Mouse (Mus musculus) heart, embryonic 14.5 days (tissue): Measurements from ENCODE around the gene Vwa7. TPM values are rescaled to one million over a fixed set of nuclear protein-coding genes. Genes with fewer than 3 reads are reported as not detected.

Experiments used
- ATAC-seq: fragments of 200-750 bp; cut with Nextera tagmentation; 2 replicates; pipeline ENCODE4 v1.8.0; 2017; ENCODE audit warnings: low read depth, moderate TSS enrichment; ENCODE audit not compliant: insufficient number of reproducible peaks, insufficient read depth, low FRiP score
- H3K27ac ChIP-seq, 2 experiments: fragments of 200-500 bp in 1 of 2; fragments of 300-500 bp in 1 of 2; sonication (generic) in 1 of 2; replicated peaks in 1 of 2; 2 replicates each; pipeline ENCODE4 v1.5.1; 2012 to 2014; ENCODE audit warnings: low read depth in 2 of 2, low read length in 2 of 2, control low read depth in 1 of 2, mild to moderate bottlenecking in 1 of 2, mixed read lengths in 1 of 2; ENCODE audit not compliant: control insufficient read depth in 1 of 2, insufficient read depth in 1 of 2
- H3K27me3 ChIP-seq: fragments of 300-500 bp; sonication (generic); 2 replicates; pipeline ENCODE4 v1.6.1; 2014; ENCODE audit warnings: mild to moderate bottlenecking, low read length, control low read depth; ENCODE audit not compliant: control insufficient read depth, insufficient read depth
- H3K36me3 ChIP-seq: fragments of 300-500 bp; sonication (generic); 2 replicates; pipeline ENCODE4 v1.6.1; 2014; ENCODE audit warnings: mild to moderate bottlenecking, control low read depth, low read length, mixed read lengths; ENCODE audit not compliant: control insufficient read depth, insufficient read depth
- H3K4me1 ChIP-seq, 2 experiments: fragments of 200-500 bp in 1 of 2; fragments of 300-500 bp in 1 of 2; sonication (generic) in 1 of 2; 2 replicates each; pipeline ENCODE4 v1.6.1; 2012 to 2014; ENCODE audit warnings: low read length in 2 of 2, control low read depth in 1 of 2, mixed read lengths in 1 of 2; ENCODE audit not compliant: control insufficient read depth in 2 of 2, insufficient read depth in 2 of 2
- H3K4me2 ChIP-seq: fragments of 300-500 bp; sonication (generic); 2 replicates; pipeline ENCODE4 v1.6.1; 2014; ENCODE audit warnings: mild to moderate bottlenecking, low read length
- H3K4me3 ChIP-seq, 2 experiments: fragments of 200-500 bp in 1 of 2; fragments of 300-500 bp in 1 of 2; sonication (generic) in 1 of 2; 2 replicates each; pipeline ENCODE4 v1.5.1; 2012 to 2014; ENCODE audit warnings: low read length in 2 of 2, mild to moderate bottlenecking in 2 of 2, control low read depth in 1 of 2, low read depth in 1 of 2, moderate library complexity in 1 of 2; ENCODE audit not compliant: control insufficient read depth in 1 of 2, insufficient read depth in 1 of 2
- H3K9ac ChIP-seq: fragments of 300-500 bp; sonication (generic); 2 replicates; pipeline ENCODE4 v1.6.1; 2014; ENCODE audit warnings: mild to moderate bottlenecking, low read length
- H3K9me3 ChIP-seq: fragments of 300-500 bp; sonication (generic); 2 replicates; pipeline ENCODE4 v1.6.1; 2016; ENCODE audit warnings: low read length, control low read depth; ENCODE audit not compliant: control insufficient read depth
- WGBS: fragments of 180-500 bp; shearing (Covaris S2); extraction: QIAGEN DNeasy Blood & Tissue Kit; methylation state at CpG from one replicate; pipeline ENCODE4 v1.1.7; 2014; 5-methylcytosine and 5-hydroxymethylcytosine counted together
- polyA plus RNA-seq: library from polyadenylated mRNA; unstranded; fragments of >200 nt; fragmentation: Nextera tagmentation; extraction: Ambion mirVana; gene quantifications from 2 replicates; pipeline ENCODE4 v1.2.1, GENCODE M21; 2014

Vwa7 gene
- polyA plus RNA-seq, 1 experiment from 2014 or later = 0.42 TPM

DNA sequence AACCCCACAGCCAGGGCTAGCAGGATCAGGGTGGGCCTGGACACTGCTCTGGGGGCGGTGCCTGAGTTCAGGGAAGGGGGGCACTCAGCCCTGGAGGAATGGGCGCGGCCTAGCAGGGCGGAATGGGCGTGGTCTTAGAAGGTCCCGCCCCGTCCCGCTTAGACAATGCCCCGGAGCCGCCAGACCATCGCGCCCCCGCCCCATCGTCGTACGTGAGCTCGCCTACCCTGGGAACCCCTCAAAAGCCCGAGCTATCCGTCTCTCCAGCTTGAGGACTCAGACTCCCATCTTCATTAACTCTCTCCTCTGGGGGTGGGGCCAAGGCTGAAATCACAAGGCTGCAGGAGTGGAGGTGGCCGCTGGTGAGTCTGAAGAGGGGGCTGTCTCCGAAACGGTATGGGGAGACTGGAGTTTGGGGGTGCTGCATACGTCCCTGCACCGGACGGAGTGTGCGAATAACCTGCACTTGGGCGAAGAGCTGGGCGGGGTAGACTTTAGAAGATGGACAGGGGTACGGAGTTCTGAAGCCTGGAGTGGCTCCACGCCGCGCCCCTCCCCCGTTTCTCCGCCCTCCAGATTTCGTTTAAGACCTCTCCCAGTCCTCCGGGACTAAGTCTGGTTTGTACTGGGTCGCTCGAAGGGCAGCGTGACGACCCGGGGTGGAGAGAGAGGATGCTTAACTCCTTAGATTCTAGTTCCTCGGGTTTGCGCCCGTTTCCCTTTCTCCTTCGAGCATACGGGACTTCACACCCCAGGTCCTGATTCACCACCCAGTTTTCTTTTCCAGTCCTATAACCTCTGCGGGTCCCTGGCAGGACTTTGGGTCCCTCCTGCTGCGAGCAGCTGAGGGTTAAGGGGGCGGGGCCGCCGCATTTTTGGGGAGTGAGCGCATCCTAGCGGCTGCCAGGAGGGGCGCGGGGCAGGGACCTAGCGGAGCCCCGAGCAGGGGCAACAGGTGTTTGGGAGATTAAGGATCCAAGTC, 42.8 kb downstream of the Vwa7 start, which contains the start of gene Ddah2:
Ddah2 (plus strand) TSS at position 125 of the 982 bp plus-strand sequence.
- peaks cover 8% of the 10 kb centered on the region; the same call in 1 of the 2 replicates for H3K27me3 ChIP-seq
- H3K4me3 ChIP-seq = peak within 1 kb of the TSS; percentile 66 to 94
- no peaks in the 10 kb centered on the region for H3K9me3 ChIP-seq
- H3K36me3 ChIP-seq = peaks cover 68% of the 10 kb centered on the region
- peak within 1 kb of the TSS; percentile 93 for H3K4me2 ChIP-seq
- WGBS = under 1% methylated on average over 57 of the region's 57 CpGs
- peak; percentile 93 for ATAC-seq
- peaks cover 4 to 14% of the 10 kb centered on the region in 2 experiments for H3K4me1 ChIP-seq
- H3K27ac ChIP-seq = peak within 1 kb of the TSS; percentile 94 to 97
- H3K9ac ChIP-seq = peak within 1 kb of the TSS; percentile 91

DNA sequence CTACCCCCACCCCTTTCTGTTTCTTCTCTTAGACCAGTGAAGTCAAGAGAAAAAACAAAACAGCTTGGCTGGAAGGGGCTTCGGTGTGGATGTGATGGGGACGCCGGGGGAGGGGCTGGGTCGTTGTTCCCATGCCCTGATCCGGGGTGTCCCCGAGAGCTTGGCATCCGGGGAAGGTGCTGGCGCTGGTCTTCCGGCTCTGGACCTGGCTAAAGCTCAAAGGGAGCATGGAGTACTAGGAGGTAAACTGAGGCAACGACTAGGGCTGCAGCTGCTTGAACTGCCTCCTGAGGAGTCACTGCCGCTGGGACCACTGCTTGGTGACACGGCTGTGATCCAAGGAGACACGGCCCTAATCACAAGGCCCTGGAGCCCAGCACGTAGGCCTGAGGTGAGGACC, 43.7 kb downstream of the Vwa7 start:
- H3K36me3 ChIP-seq = peaks cover 61% of the 10 kb centered on the region
- ATAC-seq = no peak
- H3K27me3 ChIP-seq = peaks cover 13% of the 10 kb centered on the region; the same call in 1 of the 2 replicates
- H3K4me2 ChIP-seq = peak overlapping the region; percentile 93
- H3K9me3 ChIP-seq = no peaks in the 10 kb centered on the region
- WGBS = 38% methylated on average over 14 of the region's 14 CpGs
- H3K9ac ChIP-seq = peak overlapping the region; percentile 91
- peak overlapping the region; percentile 66 to 94 for H3K4me3 ChIP-seq
- peaks cover 9 to 15% of the 10 kb centered on the region in 2 experiments for H3K4me1 ChIP-seq
- H3K27ac ChIP-seq = peak overlapping the region in 1 of 2 experiments; percentile 94; a peak in 2 of 4 replicates

DNA sequence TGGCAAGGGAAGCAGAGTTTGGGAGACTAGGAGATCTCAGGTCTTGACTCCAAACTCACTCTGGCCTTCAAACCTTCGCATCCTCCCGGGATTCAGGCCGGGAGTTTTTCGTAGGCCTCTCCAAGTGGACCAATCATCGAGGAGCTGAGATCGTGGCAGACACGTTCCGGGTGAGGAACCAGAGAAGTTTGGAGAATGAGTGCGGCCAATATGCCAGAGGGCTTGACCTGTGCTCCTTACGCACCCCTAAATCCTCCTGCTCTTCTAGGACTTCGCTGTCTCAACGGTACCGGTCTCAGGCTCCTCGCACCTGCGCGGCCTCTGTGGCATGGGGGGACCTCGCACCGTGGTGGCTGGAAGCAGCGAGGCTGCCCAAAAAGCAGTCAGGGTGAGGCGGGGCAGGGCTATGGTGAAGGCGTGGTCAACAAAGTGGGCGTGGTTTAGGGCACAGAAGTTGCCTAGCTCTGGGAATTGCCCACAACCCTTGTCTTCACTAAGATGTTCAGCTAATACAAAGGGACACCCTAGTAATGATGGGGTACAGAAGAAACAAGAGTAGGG, 44.4 kb downstream of the Vwa7 start:
- peak overlapping the region; percentile 91; the same call in 1 of the 2 replicates for H3K9ac ChIP-seq
- no peak for ATAC-seq
- peak overlapping the region; percentile 66 to 94 for H3K4me3 ChIP-seq
- peak overlapping the region; percentile 93 for H3K4me2 ChIP-seq
- 71% methylated on average over 22 of the region's 22 CpGs for WGBS
- no peaks in the 10 kb centered on the region for H3K9me3 ChIP-seq
- H3K27me3 ChIP-seq = peaks cover 16% of the 10 kb centered on the region; the same call in 1 of the 2 replicates
- H3K36me3 ChIP-seq = peaks cover 53% of the 10 kb centered on the region
- peaks cover 10 to 22% of the 10 kb centered on the region in 2 experiments for H3K4me1 ChIP-seq
- H3K27ac ChIP-seq = no peak overlapping the region

DNA sequence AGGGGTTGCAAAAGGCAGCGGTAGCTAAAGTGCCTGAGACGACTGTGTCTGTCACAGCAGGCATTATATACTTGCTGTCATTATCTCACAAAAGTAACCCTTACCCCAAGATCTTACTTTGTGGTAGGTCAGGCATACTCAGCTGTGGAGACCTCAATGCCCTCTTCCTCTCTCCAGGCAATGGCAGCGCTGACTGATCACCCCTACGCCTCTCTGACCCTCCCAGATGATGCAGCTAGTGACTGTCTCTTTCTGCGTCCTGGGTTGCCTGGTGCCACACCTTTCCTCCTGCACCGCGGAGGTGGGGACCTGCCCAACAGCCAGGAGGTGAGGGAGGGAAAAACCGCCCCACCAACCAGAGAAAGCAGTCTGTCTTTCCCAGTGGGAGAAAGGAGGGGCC, 44.9 kb downstream of the Vwa7 start:
- H3K9ac ChIP-seq = no peak overlapping the region
- ATAC-seq = no peak
- H3K27ac ChIP-seq = no peak overlapping the region
- 88% methylated on average over 8 of the region's 8 CpGs for WGBS
- no peaks in the 10 kb centered on the region for H3K9me3 ChIP-seq
- H3K27me3 ChIP-seq = peaks cover 19% of the 10 kb centered on the region
- H3K4me2 ChIP-seq = no peak overlapping the region
- H3K4me3 ChIP-seq = no peak overlapping the region
- H3K36me3 ChIP-seq = peaks cover 48% of the 10 kb centered on the region
- H3K4me1 ChIP-seq = peaks cover 10 to 22% of the 10 kb centered on the region in 2 experiments

DNA sequence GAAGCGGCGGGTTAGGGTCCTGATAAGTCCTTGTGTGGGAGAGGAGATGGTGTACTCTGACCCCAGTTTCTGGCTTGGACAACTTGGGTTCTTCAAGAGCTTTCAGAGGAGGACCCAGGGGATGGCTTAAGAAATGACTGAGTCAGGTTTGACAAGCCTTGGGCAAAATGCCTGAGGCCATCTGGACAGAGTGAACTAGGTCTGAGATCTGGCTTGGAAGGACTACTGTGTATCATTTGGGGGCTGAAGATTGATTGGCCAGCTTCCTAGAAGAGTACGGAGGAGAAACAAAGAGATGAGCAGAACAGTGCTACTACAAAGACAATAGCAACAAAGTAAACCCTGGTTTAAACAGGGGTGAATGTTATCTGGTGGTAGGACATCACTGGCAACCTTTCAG, 47.1 kb downstream of the Vwa7 start:
- H3K4me2 ChIP-seq = no peak overlapping the region
- H3K36me3 ChIP-seq = peaks cover 27% of the 10 kb centered on the region
- WGBS = 85% methylated on average over 3 of the region's 3 CpGs
- ATAC-seq = no peak
- H3K9ac ChIP-seq = no peak overlapping the region
- H3K27ac ChIP-seq = no peak overlapping the region
- no peak overlapping the region for H3K4me3 ChIP-seq
- H3K4me1 ChIP-seq = peaks cover 10 to 19% of the 10 kb centered on the region in 2 experiments
- H3K9me3 ChIP-seq = no peaks in the 10 kb centered on the region
- peaks cover 33% of the 10 kb centered on the region for H3K27me3 ChIP-seq

DNA sequence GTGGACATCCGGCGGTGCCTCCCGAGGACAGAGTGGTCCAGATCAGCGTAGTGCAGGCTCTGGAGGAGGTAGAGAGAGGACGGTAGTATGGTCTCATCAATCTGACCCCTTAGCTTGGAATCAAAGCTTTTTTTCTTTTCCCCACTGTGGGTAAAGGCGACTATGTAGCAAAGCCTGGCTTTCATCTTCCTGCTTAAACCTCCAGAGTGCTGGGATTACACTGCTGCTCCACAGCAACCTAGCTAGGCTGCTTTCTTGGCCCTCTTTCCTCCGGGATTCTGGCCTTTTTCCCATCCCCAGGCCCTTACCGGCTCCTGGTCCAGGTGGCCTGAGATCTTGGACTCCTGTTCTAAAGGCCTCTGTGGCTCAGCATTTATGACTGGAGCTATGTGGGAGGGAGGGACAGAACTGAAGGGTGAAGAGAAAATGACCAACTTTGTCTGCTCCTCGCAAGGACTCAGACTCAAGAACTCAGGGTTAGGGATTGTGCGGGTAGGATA, 48.0 kb downstream of the Vwa7 start:
- WGBS = 27% methylated on average over 10 of the region's 10 CpGs
- H3K27me3 ChIP-seq = peaks cover 33% of the 10 kb centered on the region
- H3K4me2 ChIP-seq = peak overlapping the region; percentile 67
- peaks cover 25% of the 10 kb centered on the region for H3K36me3 ChIP-seq
- peak overlapping the region in 1 of 2 experiments; percentile 34; a peak in 2 of 4 replicates for H3K4me3 ChIP-seq
- H3K4me1 ChIP-seq = peaks cover 10 to 16% of the 10 kb centered on the region in 2 experiments
- no peak for ATAC-seq
- H3K27ac ChIP-seq = no peak overlapping the region
- H3K9me3 ChIP-seq = no peaks in the 10 kb centered on the region
- H3K9ac ChIP-seq = no peak overlapping the region
